Mouse (Mus musculus): ENCODE data around the gene Vamp8. TPM values are rescaled to one million over a fixed set of nuclear protein-coding genes. Genes with fewer than 3 reads are reported as not detected.
A peak's percentile ranks its signal among the peaks of the same experiment; 100 is the strongest.

Vamp8 gene
- polyA plus RNA-seq, 1 experiment from 2014 or later = 189 TPM

- ChIA-PET CTCF (no interaction called here), POLR2A (interaction anchor here (0.7 to 1.4 kb wide), 2 partner anchors 8 to 20 kb away, joined by 6 to 7 read pairs; partner anchors contain the start of gene Tmem150a)
- TF ChIP-seq CTCF (IDR thresholded peaks at IDR 0.05) = no peak
- H3K27me3 ChIP-seq = no peaks in the 10 kb centered on the region
- no peak for DNase-seq (ENCODE audit: low read depth, low spot score)
- in situ Hi-C loops (cut with MboI; ENCODE audit: low pct_unique_long_range_greater_than_20kb) = no loop called here
- no peak for ATAC-seq
Observed at GRCm38 (mm10) chr6:72374820-72375563, 15.5 kb downstream of the Vamp8 start.

GRCm38 (mm10) chr6:72374206-72374605, 16.3 kb downstream of the Vamp8 start:
- POLR2A ChIA-PET = no interaction called here
- no peak for TF ChIP-seq CTCF (IDR thresholded peaks at IDR 0.05)
- H3K27me3 ChIP-seq = no peaks in the 10 kb centered on the region
- DNase-seq (ENCODE audit: low read depth, low spot score) (no peak), ATAC-seq (no peak)
- CTCF ChIA-PET = no interaction called here
- in situ Hi-C loops (cut with MboI; ENCODE audit: low pct_unique_long_range_greater_than_20kb) = no loop called here

DNA sequence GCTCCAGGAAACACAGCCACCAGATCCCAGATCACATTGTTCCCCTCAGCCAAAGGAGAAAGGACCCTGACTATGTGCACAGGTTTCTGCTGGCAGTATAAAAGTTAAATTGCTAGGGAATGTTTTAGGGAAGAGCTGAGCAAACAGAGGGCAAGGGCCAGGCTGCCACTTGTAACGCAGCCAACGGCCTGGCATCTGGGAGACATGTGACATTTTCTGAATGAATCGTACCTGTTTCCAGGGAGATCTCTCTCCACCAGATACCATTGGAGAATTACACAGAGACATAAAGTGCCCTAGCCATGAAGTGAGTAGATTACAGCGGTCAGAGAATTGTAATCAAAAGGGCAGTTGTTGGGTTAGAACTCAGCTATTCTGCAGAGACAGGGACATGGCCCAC, 17.3 kb downstream of the Vamp8 start:
- DNase-seq (ENCODE audit: low read depth, low spot score) (no peak), ATAC-seq (no peak)
- H3K27me3 ChIP-seq = no peaks in the 10 kb centered on the region
- in situ Hi-C loops (cut with MboI; ENCODE audit: low pct_unique_long_range_greater_than_20kb) = no loop called here
- no peak for TF ChIP-seq CTCF (IDR thresholded peaks at IDR 0.05)
- ChIA-PET POLR2A (no interaction called here), CTCF (interaction anchor here (1.0 kb wide), 1 partner anchor 17 kb away, joined by 3 read pairs; the partner anchor contains the start of gene Vamp8)

GRCm38 (mm10) chr6:72371571-72371970, 18.9 kb downstream of the Vamp8 start:
- DNase-seq (ENCODE audit: low read depth, low spot score) = no peak
- TF ChIP-seq CTCF (IDR thresholded peaks at IDR 0.05) = no peak
- H3K27me3 ChIP-seq = no peaks in the 10 kb centered on the region
- POLR2A ChIA-PET = interaction anchor here (1.1 kb wide), 1 partner anchor 19 kb away, joined by 4 read pairs; the partner anchor contains the start of gene Vamp8
- in situ Hi-C loops (cut with MboI; ENCODE audit: low pct_unique_long_range_greater_than_20kb) = no loop called here
- CTCF ChIA-PET = interaction anchor here (1.1 to 1.9 kb wide), 2 partner anchors 9 to 19 kb away, joined by 4 to 6 read pairs; partner anchors contain the start of gene Vamp8
- peak; percentile 45 for ATAC-seq

DNA sequence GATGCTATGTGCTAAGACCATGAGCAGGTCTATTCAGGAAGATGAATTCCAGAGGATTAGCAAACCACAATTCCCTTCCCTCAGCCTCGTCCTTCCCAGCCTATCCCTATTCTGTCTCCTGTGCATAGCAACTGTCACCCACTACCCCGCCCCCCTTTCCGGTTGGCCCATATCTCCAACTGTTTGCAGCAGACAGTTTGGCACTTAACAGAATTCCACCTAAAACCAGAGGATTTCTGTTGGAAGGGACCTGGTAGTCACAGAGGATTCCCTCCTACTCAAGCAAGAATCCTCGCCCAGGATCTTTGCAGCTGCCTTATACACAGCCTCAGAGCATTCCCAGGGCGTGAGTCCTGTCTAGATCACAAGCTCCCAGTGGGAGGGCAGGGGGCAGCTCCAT, 19.4 kb downstream of the Vamp8 start:
- ATAC-seq = peak; percentile 75
- H3K27me3 ChIP-seq = no peaks in the 10 kb centered on the region
- POLR2A ChIA-PET = interaction anchor here (1.1 kb wide), 1 partner anchor 19 kb away, joined by 4 read pairs; the partner anchor contains the start of gene Vamp8
- TF ChIP-seq CTCF (IDR thresholded peaks at IDR 0.05) = no peak
- no peak for DNase-seq (ENCODE audit: low read depth, low spot score)
- CTCF ChIA-PET = interaction anchor here (1.1 to 2.2 kb wide), 3 partner anchors 10 to 19 kb away, joined by 4 to 7 read pairs (median 6); partner anchors contain the start of genes Tmem150a and Vamp8
- in situ Hi-C loops (cut with MboI; ENCODE audit: low pct_unique_long_range_greater_than_20kb) = no loop called here

GRCm38 (mm10) chr6:72370091-72370490, 20.4 kb downstream of the Vamp8 start:
- ChIA-PET POLR2A (interaction anchor here (0.6 kb wide), 1 partner anchor 22 kb away, joined by 3 read pairs; no protein-coding TSS in a partner anchor), CTCF (interaction anchor here (1.9 to 2.2 kb wide), 2 partner anchors 14 to 20 kb away, joined by 6 to 7 read pairs; partner anchors contain the start of genes Tmem150a and Vamp8)
- no peak for TF ChIP-seq CTCF (IDR thresholded peaks at IDR 0.05)
- in situ Hi-C loops (cut with MboI; ENCODE audit: low pct_unique_long_range_greater_than_20kb) = no loop called here
- H3K27me3 ChIP-seq = no peaks in the 10 kb centered on the region
- ATAC-seq (no peak), DNase-seq (ENCODE audit: low read depth, low spot score) (no peak)

GRCm38 (mm10) chr6:72369557-72369956, 20.9 kb downstream of the Vamp8 start:
- peak; percentile 24 for TF ChIP-seq CTCF (IDR thresholded peaks at IDR 0.05)

DNA sequence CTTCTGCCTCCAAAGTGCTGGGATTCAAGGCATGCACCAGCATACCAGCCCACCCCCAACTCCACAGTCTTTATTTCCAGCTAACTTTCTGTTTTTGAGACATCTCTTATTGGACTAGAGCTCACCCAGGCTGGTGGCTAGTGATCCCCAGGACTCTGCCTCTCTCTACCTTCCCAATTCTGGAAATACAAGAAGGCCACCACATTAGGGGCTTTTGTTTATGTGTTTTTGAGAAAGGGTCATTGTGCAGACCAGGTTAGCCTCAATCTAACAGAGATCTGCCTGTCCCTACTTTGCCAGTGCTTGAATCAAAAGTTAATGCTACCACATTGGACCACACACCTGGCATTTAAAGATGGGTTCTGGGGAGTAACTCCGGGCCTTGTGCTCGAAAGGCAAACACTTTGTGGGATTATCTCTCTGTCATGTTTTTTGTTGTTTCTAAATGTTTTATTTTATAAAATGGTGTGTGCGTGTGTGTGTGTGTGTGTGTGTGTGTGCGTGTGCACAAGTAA, 23.0 kb downstream of the Vamp8 start:
- ChIA-PET POLR2A (no interaction called here), CTCF (no interaction called here)
- no peak for ATAC-seq
- no peaks in the 10 kb centered on the region for H3K27me3 ChIP-seq
- no peak for DNase-seq (ENCODE audit: low read depth, low spot score)
- TF ChIP-seq CTCF (IDR thresholded peaks at IDR 0.05) = no peak
- in situ Hi-C loops (cut with MboI; ENCODE audit: low pct_unique_long_range_greater_than_20kb) = no loop called here

More at GRCm38 (mm10) chr6:72369557-72369956, 20.9 kb downstream of the Vamp8 start:
- ATAC-seq (no peak), DNase-seq (ENCODE audit: low read depth, low spot score) (no peak)
- in situ Hi-C loops (cut with MboI; ENCODE audit: low pct_unique_long_range_greater_than_20kb) = no loop called here
- CTCF ChIA-PET = interaction anchor here (1.0 to 2.2 kb wide), 2 partner anchors 10 to 14 kb away, joined by 3 to 7 read pairs; partner anchors contain the start of gene Tmem150a
- no peaks in the 10 kb centered on the region for H3K27me3 ChIP-seq
- POLR2A ChIA-PET = no interaction called here

GRCm38 (mm10) chr6:72366844-72367443, 23.6 kb downstream of the Vamp8 start, which contains the start of gene Rnf181:
Gene Rnf181 (minus strand): TSS chr6:72366956.
- ChIA-PET CTCF (no interaction called here), POLR2A (interaction anchor here (0.6 to 0.9 kb wide), 2 partner anchors 23 to 283 kb away, joined by 3 to 6 read pairs; no protein-coding TSS in a partner anchor)
- ATAC-seq (no peak), DNase-seq (ENCODE audit: low read depth, low spot score) (no peak)
- no peaks in the 10 kb centered on the region for H3K27me3 ChIP-seq
- in situ Hi-C loops (cut with MboI; ENCODE audit: low pct_unique_long_range_greater_than_20kb) = no loop called here
- no peak for TF ChIP-seq CTCF (IDR thresholded peaks at IDR 0.05)

DNA sequence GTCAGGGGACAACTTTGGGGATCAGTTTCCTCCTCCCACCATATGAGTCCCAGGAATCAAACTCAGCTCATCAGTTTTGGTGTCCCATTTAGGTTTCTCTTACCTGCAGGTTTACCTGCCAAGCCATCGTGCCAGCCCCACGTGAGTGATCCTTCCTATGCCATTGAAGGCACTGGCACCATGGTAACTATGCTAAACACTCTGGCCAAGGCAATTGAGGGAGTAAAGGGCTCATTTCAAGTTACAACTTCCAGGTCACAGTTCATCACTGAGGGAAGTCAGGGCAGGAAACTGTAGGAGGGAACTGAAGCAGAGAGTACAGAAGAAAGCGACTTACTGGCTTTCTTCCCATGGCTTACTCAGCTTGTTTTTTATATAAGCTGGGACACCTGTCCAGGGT, 24.2 kb downstream of the Vamp8 start:
- H3K27me3 ChIP-seq = no peaks in the 10 kb centered on the region
- ATAC-seq (no peak), DNase-seq (ENCODE audit: low read depth, low spot score) (no peak)
- TF ChIP-seq CTCF (IDR thresholded peaks at IDR 0.05) = no peak
- ChIA-PET CTCF (no interaction called here), POLR2A (interaction anchor here (0.6 to 0.9 kb wide), 2 partner anchors 23 to 282 kb away, joined by 3 to 6 read pairs; no protein-coding TSS in a partner anchor)
- in situ Hi-C loops (cut with MboI; ENCODE audit: low pct_unique_long_range_greater_than_20kb) = no loop called here

Data from Patski (cell line).